ENCODE assay signal across 25 mouse cellular contexts in genomic region chr3:134851342-134851741, GRCm38 (mm10). TPM values are rescaled to one million over a fixed set of nuclear protein-coding genes. Genes with fewer than 3 reads are reported as not detected.
DNase-seq lines count a peak whose midpoint lies in the region; ATAC-seq and TF ChIP-seq lines count a peak whose summit lies in the region.
"Had no signal": no experiment of that assay in that cellular context is flagged by ENCODE, and none has a peak within 500 bp of the region (broad histone marks: within the 10 kb centered on the region; RNA-seq: fewer than 3 reads in every experiment).

No protein-coding gene starts in this region.

- DNase-seq in embryo, embryonic 10 days (ENCODE audit: low spot score), result peak; percentile 5
- DNase-seq in embryo, embryonic 11 days, result no peak
- no peak for DNase-seq in hindbrain, embryonic 14.5 days (ENCODE audit: low spot score)
- no peak for DNase-seq in hindbrain, postnatal 0 days (ENCODE audit: low spot score)
- peak; percentile 6 for DNase-seq in midbrain, embryonic 14.5 days
- no peak for DNase-seq in midbrain, postnatal 0 days (ENCODE audit: low spot score)
- no peak for DNase-seq in spleen, postnatal 14 days (ENCODE audit: low spot score in 2 of 2)
- DNase-seq: adrenal gland, postnatal 10 days; B cell, adult 2 months; cerebellum, adult 18-20 months; cerebellum, adult 9-11 months; cerebellum, postnatal 36 days; gastrocnemius, adult 2 months; gastrocnemius, postnatal 25 days; heart, postnatal 36 days had no signal

- no peak overlapping the region for H3K27ac ChIP-seq in hindbrain, embryonic 14.5 days
- H3K27ac ChIP-seq in hindbrain, postnatal 0 days, result no peak overlapping the region
- H3K27ac ChIP-seq in midbrain, embryonic 14.5 days (replicated peaks; ENCODE audit: low read depth, low read length), result no peak overlapping the region
- no peak overlapping the region for H3K27ac ChIP-seq in midbrain, postnatal 0 days (ENCODE audit: low read depth, low read length)
- no peak overlapping the region for H3K27ac ChIP-seq in kidney, embryonic 16.5 days (ENCODE audit: low read length)
- H3K27ac ChIP-seq: embryonic facial prominence, embryonic 15.5 days; gastrocnemius, adult 2 months had no signal

- WGBS in hindbrain, embryonic 14.5 days, result 35% methylated on average over 4 of the region's 4 CpGs
- WGBS in hindbrain, postnatal 0 days, result 35% methylated on average over 4 of the region's 4 CpGs
- 38% methylated on average over 4 of the region's 4 CpGs for WGBS in midbrain, embryonic 14.5 days
- 36% methylated on average over 4 of the region's 4 CpGs for WGBS in midbrain, postnatal 0 days
- 57% methylated on average over 4 of the region's 4 CpGs for WGBS in kidney, embryonic 16.5 days

- H3K9me3 ChIP-seq in hindbrain, embryonic 14.5 days (ENCODE audit: control insufficient read depth, low read length), result no peaks in the 10 kb centered on the region
- no peaks in the 10 kb centered on the region for H3K9me3 ChIP-seq in hindbrain, postnatal 0 days (ENCODE audit: low read length)
- H3K9me3 ChIP-seq in midbrain, embryonic 14.5 days (ENCODE audit: control insufficient read depth, low read length), result no peaks in the 10 kb centered on the region
- no peaks in the 10 kb centered on the region for H3K9me3 ChIP-seq in midbrain, postnatal 0 days (ENCODE audit: low read length)
- H3K9me3 ChIP-seq in kidney, embryonic 16.5 days (ENCODE audit: low read length), result no peaks in the 10 kb centered on the region
- H3K9me3 ChIP-seq: embryonic facial prominence, embryonic 15.5 days; G1E; heart, embryonic 12.5 days had no signal

- no peak overlapping the region for H3K4me3 ChIP-seq in hindbrain, embryonic 14.5 days (replicated peaks; ENCODE audit: low read length)
- no peak overlapping the region for H3K4me3 ChIP-seq in hindbrain, postnatal 0 days (ENCODE audit: low read length)
- no peak overlapping the region for H3K4me3 ChIP-seq in midbrain, embryonic 14.5 days (replicated peaks; ENCODE audit: low read depth, low read length)
- H3K4me3 ChIP-seq in midbrain, postnatal 0 days (ENCODE audit: low read depth, low read length), result no peak overlapping the region
- H3K4me3 ChIP-seq in kidney, embryonic 16.5 days (ENCODE audit: low read length), result no peak overlapping the region
- H3K4me3 ChIP-seq: embryonic facial prominence, embryonic 15.5 days; erythroblast, embryonic 14.5 days; gastrocnemius, adult 2 months; heart, embryonic 12.5 days had no signal

- no peaks in the 10 kb centered on the region for H3K27me3 ChIP-seq in hindbrain, embryonic 14.5 days (ENCODE audit: control insufficient read depth, insufficient read depth, low read length)
- H3K27me3 ChIP-seq in hindbrain, postnatal 0 days (ENCODE audit: insufficient read depth, low read length), result no peaks in the 10 kb centered on the region
- H3K27me3 ChIP-seq in midbrain, embryonic 14.5 days (ENCODE audit: control insufficient read depth, insufficient read depth, low read length), result no peaks in the 10 kb centered on the region
- no peaks in the 10 kb centered on the region for H3K27me3 ChIP-seq in midbrain, postnatal 0 days (ENCODE audit: insufficient read depth, low read length)
- H3K27me3 ChIP-seq in kidney, embryonic 16.5 days (ENCODE audit: insufficient read depth, low read length), result no peaks in the 10 kb centered on the region
- H3K27me3 ChIP-seq: embryonic facial prominence, embryonic 15.5 days; heart, embryonic 12.5 days had no signal

- no peaks in the 10 kb centered on the region for H3K4me1 ChIP-seq in hindbrain, embryonic 14.5 days (replicated peaks; ENCODE audit: control insufficient read depth, insufficient read depth, low read length)
- no peaks in the 10 kb centered on the region for H3K4me1 ChIP-seq in hindbrain, postnatal 0 days (ENCODE audit: insufficient read depth, low read length)
- H3K4me1 ChIP-seq in midbrain, embryonic 14.5 days (ENCODE audit: control insufficient read depth, insufficient read depth, low read length), result no peaks in the 10 kb centered on the region
- H3K4me1 ChIP-seq in midbrain, postnatal 0 days (ENCODE audit: insufficient read depth, low read length), result no peaks in the 10 kb centered on the region
- H3K4me1 ChIP-seq in kidney, embryonic 16.5 days (ENCODE audit: insufficient read depth, low read length), result no peaks in the 10 kb centered on the region
- H3K4me1 ChIP-seq: embryonic facial prominence, embryonic 15.5 days; heart, embryonic 12.5 days had no signal

- H3K4me2 ChIP-seq in hindbrain, embryonic 14.5 days (replicated peaks), result no peak overlapping the region
- H3K4me2 ChIP-seq in hindbrain, postnatal 0 days (ENCODE audit: low read depth, low read length), result no peak overlapping the region
- H3K4me2 ChIP-seq in midbrain, embryonic 14.5 days (ENCODE audit: low read length), result no peak overlapping the region
- no peak overlapping the region for H3K4me2 ChIP-seq in midbrain, postnatal 0 days (ENCODE audit: low read depth, low read length, poor library complexity, severe bottlenecking)
- no peak overlapping the region for H3K4me2 ChIP-seq in kidney, embryonic 16.5 days (replicated peaks; ENCODE audit: low read depth, low read length)
- H3K4me2 ChIP-seq: embryonic facial prominence, embryonic 15.5 days; heart, embryonic 12.5 days had no signal

- no peaks in the 10 kb centered on the region for H3K36me3 ChIP-seq in hindbrain, embryonic 14.5 days (replicated peaks; ENCODE audit: control insufficient read depth, insufficient read depth)
- no peaks in the 10 kb centered on the region for H3K36me3 ChIP-seq in hindbrain, postnatal 0 days (ENCODE audit: insufficient read depth, low read length)
- H3K36me3 ChIP-seq in midbrain, embryonic 14.5 days (ENCODE audit: control insufficient read depth, insufficient read depth, low read length), result no peaks in the 10 kb centered on the region
- H3K36me3 ChIP-seq in midbrain, postnatal 0 days (ENCODE audit: insufficient read depth, low read length), result no peaks in the 10 kb centered on the region
- H3K36me3 ChIP-seq in kidney, embryonic 16.5 days (ENCODE audit: insufficient read depth, low read length), result no peaks in the 10 kb centered on the region
- H3K36me3 ChIP-seq: embryonic facial prominence, embryonic 15.5 days; G1E; heart, embryonic 12.5 days had no signal

- ATAC-seq in hindbrain, embryonic 14.5 days (ENCODE audit: low FRiP score), result peak; percentile 34; the same call in 1 of the 2 replicates
- ATAC-seq in hindbrain, postnatal 0 days, result no peak
- no peak for ATAC-seq in midbrain, embryonic 14.5 days (ENCODE audit: low FRiP score, low TSS enrichment)
- ATAC-seq in midbrain, postnatal 0 days (ENCODE audit: low FRiP score), result no peak
- ATAC-seq in kidney, embryonic 16.5 days (ENCODE audit: low FRiP score, low TSS enrichment), result no peak
- ATAC-seq: CD4-positive, CD25-positive, alpha-beta regulatory T cell, adult 4 months; hindbrain, embryonic 16.5 days had no signal

- TF ChIP-seq CTCF in hindbrain, postnatal 0 days (IDR thresholded peaks at IDR 0.05; ENCODE audit: low read depth), result no peak
- no peak for TF ChIP-seq CTCF in midbrain, postnatal 0 days (IDR thresholded peaks at IDR 0.05)

- H3K9ac ChIP-seq in hindbrain, embryonic 14.5 days, result no peak overlapping the region
- H3K9ac ChIP-seq in hindbrain, postnatal 0 days (replicated peaks; ENCODE audit: low read length), result no peak overlapping the region
- H3K9ac ChIP-seq in midbrain, embryonic 14.5 days (replicated peaks; ENCODE audit: low read length), result no peak overlapping the region
- no peak overlapping the region for H3K9ac ChIP-seq in midbrain, postnatal 0 days (replicated peaks; ENCODE audit: low read length, poor library complexity, severe bottlenecking)
- no peak overlapping the region for H3K9ac ChIP-seq in kidney, embryonic 16.5 days (replicated peaks; ENCODE audit: low read length)
- H3K9ac ChIP-seq: embryonic facial prominence, embryonic 15.5 days; heart, embryonic 12.5 days had no signal

RNA-seq across cellular contexts. Expression of gene Tacr3, which starts 22.5 kb away (rescaled TPM):
- 6.5 and 6.7 TPM in 2 replicates for polyA plus RNA-seq in hindbrain, embryonic 14.5 days (2014; fragmentation: Nextera tagmentation; extraction: Ambion mirVana)
- total RNA-seq in hindbrain, postnatal 0 days (2014; rRNA removed), result 4.1 and 7.6 TPM in 2 replicates
- 4.6 and 4.9 TPM in 2 replicates for polyA plus RNA-seq in hindbrain, postnatal 0 days (2015; fragmentation: Nextera tagmentation; extraction: Ambion mirVana)
- polyA plus RNA-seq in midbrain, embryonic 14.5 days (2014; fragmentation: Nextera tagmentation; extraction: Ambion mirVana), result 4.2 and 4.6 TPM in 2 replicates
- total RNA-seq in midbrain, postnatal 0 days (2014; rRNA removed), result 6.2 and 7.6 TPM in 2 replicates
- polyA plus RNA-seq in midbrain, postnatal 0 days (2015; fragmentation: Nextera tagmentation; extraction: Ambion mirVana), result 5.1 and 5.9 TPM in 2 replicates
- 1.5 and 2.3 TPM in 2 replicates for polyA plus RNA-seq in kidney, embryonic 16.5 days (2015; fragmentation: Nextera tagmentation; extraction: Ambion mirVana)
- total RNA-seq: adrenal gland, postnatal 10 days; gastrocnemius, adult 2 months; gastrocnemius, postnatal 25 days; granulocyte monocyte progenitor cell, adult 5-6 weeks; heart, adult 8-10 months; heart, postnatal 36 days had no signal
- polyA plus RNA-seq: CD4-positive, CD25-positive, alpha-beta regulatory T cell, adult 4 months; erythroblast, embryonic 14.5 days; G1E; heart, embryonic 12.5 days; heart, embryonic 16.5 days had no signal

Comparison
In these comparisons a context has a peak if more than half of its experiments do, and no peak if none do; other contexts are left out.
1. DNase-seq: peak in embryo, embryonic 10 days (single experiment) and midbrain, embryonic 14.5 days (single experiment); none in embryo, embryonic 11 days (single experiment), hindbrain, embryonic 14.5 days (single experiment), hindbrain, postnatal 0 days (single experiment), midbrain, postnatal 0 days (single experiment) and spleen, postnatal 14 days (0 of 2).